Mouse (Mus musculus) spleen, postnatal 4 days (tissue): Measurements from ENCODE around the gene Oprm1.
"Not testable (repeated sequence)": the region's sequence is repeated elsewhere in the genome, so short reads cannot be mapped to it uniquely, and the experiment has no call there.

Source experiments
- DNase-seq, 2 experiments: peaks; one replicate each; pipeline ENCODE4 v3.0.0; 2022; ENCODE audit warnings: low spot score in 2 of 2

Oprm1 gene

GRCm38 (mm10) chr10:6758206-6758605 lies at the start of gene Oprm1:
Gene Oprm1 (plus strand): TSS chr10:6758506.
- no peak for DNase-seq

- DNase-seq, result no peak
These were observed 40.9 kb upstream of the Oprm1 start for GRCm38 (mm10) chr10:6717181-6717948.

- DNase-seq, result no peak
These were observed 34.5 kb upstream of the Oprm1 start for GRCm38 (mm10) chr10:6723765-6724164.

GRCm38 (mm10) chr10:6728469-6728868 lies 29.8 kb upstream of the Oprm1 start:
- no peak for DNase-seq

DNA sequence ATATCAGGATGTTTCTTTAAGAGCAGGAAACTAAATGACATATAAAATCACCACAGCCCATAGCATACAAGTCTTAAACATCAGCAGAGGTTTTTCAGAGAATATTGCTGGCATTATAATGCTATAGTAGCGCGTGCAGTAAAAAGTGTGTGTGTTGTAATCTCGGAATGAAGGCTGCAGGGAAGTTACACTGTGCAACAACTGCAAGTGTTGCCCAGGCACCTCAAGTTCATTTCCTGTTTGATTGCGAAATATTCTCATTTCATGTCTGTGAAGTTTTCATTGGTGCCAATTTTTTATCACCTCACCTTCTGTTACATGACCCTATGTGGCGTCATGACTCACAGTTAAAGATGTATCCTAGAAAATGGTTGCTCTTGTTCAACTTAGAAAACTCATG lies 4.9 kb upstream of the Oprm1 start:
- no peak for DNase-seq

DNA sequence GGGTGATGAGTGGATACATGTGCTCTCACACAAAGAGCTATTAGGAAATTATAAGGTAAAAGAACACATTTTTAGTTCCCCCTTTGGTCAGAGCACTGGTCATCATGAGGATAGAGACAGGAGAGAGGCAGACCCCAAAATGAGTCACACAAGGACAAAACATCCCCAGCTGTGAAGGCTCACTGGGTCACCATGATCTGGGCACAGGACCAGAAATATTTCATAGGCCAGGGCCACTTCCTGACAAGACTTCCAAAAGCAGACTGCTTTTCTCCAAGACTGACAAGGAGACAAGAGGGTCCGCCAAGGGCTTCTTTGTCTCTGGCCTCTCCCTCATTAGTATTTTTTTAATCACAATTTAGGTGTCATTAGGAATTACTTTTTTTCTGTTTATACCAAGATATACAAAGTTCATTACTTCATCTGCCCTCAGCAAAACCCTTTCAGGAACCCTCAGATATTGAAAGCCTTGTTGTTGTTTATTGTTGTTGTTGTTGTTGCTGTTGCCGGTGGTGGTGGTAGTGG lies 3.0 kb downstream of the Oprm1 start, which contains the start of gene Gm10945:
Gm10945 (minus strand) TSS at position 475 of the 525 bp plus-strand sequence.
- DNase-seq, result no peak

DNA sequence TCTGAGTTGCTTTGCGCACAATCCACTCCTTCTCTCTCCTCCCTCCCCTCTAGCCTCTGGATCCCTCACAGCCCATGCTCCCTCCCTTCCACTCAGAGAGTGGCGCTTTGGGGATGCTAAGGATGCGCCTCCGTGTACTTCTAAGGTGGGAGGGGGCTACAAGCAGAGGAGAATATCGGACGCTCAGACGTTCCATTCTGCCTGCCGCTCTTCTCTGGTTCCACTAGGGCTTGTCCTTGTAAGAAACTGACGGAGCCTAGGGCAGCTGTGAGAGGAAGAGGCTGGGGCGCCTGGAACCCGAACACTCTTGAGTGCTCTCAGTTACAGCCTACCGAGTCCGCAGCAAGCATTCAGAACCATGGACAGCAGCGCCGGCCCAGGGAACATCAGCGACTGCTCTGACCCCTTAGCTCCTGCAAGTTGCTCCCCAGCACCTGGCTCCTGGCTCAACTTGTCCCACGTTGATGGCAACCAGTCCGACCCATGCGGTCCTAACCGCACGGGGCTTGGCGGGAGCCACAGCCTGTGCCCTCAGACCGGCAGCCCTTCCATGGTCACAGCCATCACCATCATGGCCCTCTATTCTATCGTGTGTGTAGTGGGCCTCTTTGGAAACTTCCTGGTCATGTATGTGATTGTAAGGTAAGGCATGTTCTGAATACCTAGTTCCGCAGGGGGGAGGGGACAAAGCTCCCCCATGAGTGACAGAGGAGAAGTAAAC lies 30.4 kb downstream of the Oprm1 start:
- peak; percentile 12 to 60 for DNase-seq

- no peak for DNase-seq
These were observed 31.9 kb downstream of the Oprm1 start for GRCm38 (mm10) chr10:6790226-6790625.

DNA sequence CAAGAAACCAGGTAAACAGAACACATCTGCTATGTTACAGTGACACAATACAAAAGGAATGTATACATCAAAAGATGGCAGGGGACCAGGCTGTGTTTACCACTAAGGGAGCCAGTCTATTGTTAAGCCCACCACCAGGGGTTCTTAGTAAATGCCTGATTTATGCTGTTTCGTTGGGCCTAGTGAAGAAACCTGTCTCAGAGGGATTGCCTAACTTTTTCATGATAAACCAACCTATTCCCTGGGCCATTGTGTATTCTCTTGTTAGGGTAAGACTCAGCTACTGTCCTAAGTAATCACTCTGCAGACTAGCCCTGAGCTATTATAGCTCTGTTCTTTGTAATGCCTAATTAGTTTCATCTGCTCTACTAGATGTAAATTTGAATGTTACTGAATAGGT lies 62.3 kb downstream of the Oprm1 start:
- no peak for DNase-seq

DNA sequence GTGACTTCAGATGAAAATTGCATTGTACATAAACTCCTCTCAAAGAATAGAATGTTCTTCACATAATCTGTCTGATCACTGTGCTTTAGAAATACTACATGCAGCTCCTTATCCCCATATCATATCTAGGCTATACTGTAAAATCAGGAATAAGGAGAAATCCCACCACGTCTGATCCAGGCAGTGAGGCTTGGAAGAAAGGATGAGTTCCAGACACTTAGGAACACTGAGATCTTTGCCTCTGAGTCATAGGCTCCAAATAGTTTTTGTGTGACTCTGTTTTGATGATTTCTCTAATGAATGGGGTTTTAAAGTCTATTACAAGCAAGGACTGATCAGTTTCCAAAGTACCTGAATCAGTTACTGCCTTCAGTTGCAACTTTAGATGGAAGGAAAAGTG lies 83.9 kb downstream of the Oprm1 start:
- DNase-seq, result no peak

DNA sequence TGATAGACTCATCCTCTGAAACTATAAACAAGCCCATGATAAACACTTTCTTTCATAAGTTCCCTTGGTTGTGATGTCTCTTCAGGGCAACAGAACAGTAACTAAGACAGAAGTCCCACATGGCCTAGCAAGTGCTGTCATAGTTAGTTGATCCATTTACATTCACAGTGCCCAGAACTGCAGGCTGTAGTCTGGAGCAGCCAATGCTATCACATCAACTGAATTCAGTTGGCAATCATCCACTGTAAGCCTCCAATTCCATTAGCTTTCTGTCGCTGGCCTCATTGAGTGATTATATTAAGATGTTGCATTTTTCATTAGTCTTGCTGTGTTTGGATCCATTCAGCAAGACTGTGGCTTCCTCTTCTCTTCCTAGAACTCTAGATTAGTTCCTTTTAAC lies 88.0 kb downstream of the Oprm1 start:
- DNase-seq, result no peak

GRCm38 (mm10) chr10:6848162-6848754 lies 90.0 kb downstream of the Oprm1 start:
- DNase-seq, result no peak

GRCm38 (mm10) chr10:6848834-6849233 lies 90.5 kb downstream of the Oprm1 start:
- DNase-seq, result no peak

DNA sequence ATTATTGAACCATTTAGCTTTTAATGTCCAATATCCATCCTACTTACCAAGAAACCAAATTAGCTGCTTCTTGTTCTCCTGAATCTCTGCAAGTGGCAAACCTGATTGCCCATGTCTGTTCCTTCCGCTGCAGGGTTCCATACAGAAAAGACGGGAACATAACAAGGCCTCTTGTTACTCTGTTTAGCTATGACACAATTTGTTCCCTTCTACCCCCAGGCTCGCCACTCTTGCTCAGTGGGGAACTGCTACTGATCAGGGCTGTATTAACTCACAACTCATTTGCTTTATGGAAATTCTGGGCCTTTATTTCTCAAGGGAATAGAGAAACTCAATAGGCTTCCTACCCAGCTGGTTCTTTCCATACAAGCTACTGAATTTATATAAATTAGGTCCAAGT lies 97.5 kb downstream of the Oprm1 start:
- no peak for DNase-seq

GRCm38 (mm10) chr10:6871418-6872072 lies 113.2 kb downstream of the Oprm1 start:
- no peak for DNase-seq

DNA sequence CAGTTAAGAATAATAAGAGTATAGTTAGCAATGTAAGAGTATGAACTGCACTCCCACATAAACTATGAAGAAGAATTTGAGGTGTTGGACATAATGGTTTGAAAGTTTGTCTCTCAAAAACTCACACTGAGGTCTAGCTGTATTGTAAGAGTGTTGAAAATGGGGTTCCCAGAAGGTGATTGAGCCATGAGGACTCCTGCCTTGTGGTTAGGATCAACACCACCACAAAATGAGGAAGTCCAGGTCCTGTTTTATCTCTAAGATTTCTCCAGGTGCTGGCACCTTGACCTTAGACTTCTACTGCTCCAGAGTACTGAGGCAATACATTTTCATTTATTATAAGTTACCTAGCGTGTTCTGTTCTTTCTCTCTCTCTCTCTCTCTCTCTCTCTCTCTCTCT lies 115.6 kb downstream of the Oprm1 start:
- DNase-seq, result no peak

DNA sequence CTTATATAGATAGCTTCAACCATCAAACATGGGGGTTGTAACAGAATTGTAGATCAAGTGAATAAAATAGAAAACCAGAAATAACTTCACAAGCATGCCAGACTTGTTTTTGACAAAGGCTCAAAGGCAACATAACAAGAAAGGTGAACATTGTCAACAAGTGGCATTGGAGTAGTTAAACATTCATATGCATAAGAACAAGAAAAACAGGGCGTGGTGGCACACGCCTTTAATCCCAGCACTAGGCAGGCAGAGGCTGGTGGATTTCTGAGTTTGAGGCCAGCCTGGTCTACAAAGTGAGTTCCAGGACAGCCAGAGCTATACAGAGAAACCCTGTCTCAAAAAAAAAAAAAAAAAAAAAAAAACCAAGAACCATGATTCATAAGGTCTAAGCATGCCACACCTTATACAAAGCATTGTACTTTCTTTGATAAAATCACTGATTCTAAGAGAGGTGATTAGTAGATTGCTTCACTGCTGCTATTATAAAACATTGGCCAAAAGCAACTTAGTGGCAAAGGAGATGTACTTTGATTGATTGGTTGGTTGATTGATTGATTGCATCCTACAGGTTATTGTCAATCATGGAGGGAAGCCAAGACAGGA lies 120.1 kb downstream of the Oprm1 start:
- no peak for DNase-seq

DNA sequence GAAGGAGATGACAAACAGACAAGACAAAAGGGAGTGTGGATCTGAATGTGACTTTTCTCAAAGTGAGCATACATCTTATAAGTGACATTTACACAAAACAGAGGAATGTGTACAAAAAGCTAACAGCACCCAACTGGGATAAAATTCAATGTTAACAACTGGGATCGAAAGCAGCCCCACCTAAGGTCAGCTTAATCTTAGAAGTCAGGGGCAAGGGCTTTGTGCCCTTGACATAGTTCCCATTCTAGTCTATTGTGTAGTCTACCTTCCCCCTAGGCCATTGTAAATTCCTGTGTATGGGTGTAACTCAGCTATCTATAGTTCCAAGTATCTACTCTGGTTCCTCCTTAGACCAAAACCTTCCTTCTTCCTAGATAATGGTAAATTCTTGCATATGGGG lies 123.7 kb downstream of the Oprm1 start:
- DNase-seq, result not testable (repeated sequence)

- no peak for DNase-seq
These were observed 127.2 kb downstream of the Oprm1 start for GRCm38 (mm10) chr10:6885460-6885859.

GRCm38 (mm10) chr10:6889640-6890245 lies 131.4 kb downstream of the Oprm1 start:
- DNase-seq, result no peak

- DNase-seq, result no peak
These were observed 132.2 kb downstream of the Oprm1 start for GRCm38 (mm10) chr10:6890348-6891009.
